Mouse (Mus musculus): ENCODE measurements around the gene Thy1. TPM values are rescaled to one million over a fixed set of nuclear protein-coding genes. Genes with fewer than 3 reads are reported as not detected.

The Thy1 gene
- total RNA-seq, 4 experiments from 2014 or later: 46.5 to 54.9 (median 48.0) TPM

DNA sequence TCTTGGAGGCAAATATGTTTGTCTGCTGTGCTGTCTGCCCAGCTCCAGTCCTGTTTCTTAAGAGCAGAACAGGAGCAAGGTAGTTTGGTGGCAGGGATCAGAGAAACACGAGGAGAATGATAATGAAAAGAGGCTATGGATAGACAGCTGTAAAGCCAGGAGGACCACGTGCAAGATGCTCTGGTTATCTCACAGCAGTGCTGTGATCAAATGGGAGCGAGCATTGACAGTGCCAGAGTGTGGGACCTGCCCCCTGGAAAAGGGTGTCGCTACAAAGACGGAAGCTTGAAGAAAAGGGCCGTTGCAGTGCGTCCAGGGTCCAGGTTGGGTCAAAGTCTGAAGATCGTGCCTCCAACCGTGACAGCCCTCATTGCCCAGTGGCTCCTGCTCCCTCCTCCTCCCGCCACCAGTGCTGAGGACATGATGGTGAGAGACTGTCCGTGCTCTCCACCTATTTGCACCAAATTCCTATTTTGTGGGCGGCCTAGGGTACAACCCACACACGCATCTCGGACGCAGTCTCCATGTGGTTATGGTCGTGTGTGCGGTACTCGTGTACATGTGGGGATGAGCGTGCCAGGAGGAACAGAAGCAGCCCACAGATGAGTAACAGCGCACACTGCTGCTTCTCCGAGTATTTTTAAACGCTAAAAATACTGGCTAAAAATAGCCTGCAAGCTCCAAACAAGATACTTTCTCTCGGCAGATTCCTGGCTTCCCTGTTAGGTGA, 40.4 kb downstream of the Thy1 start:
- DNase-seq: no peak

- DNase-seq: no peak
These were observed 41.1 kb downstream of the Thy1 start for GRCm38 (mm10) chr9:44084236-44084635.

DNA sequence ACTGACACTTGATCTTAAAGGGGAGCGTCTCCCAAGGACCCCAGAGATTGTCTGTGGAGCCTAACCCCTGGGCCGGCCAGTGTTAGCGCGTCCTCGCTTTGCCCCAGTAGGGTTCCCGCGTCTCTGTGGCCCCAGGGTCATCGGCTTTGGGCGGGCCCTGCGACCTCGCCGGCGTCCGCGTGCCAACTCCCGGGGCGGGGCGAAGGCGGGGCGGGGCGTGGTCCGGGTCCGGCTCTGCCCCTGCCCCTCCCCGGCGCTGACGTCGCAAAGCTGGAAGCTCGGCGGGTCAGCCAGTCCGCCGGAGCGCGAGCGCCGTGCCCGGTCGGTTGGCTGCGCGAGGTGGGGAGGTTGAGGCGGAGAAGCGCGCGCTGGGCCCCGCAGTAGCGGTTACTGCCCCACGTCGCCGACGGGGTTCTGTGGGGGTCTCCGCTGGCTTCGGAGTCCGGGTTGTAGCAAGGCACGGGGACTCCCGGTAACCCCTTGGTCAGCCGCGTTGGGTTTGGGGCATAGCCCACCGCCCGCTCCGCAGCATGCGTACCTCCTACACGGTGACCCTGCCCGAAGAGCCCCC, 41.6 kb downstream of the Thy1 start:
- DNase-seq: peak; percentile 93

DNA sequence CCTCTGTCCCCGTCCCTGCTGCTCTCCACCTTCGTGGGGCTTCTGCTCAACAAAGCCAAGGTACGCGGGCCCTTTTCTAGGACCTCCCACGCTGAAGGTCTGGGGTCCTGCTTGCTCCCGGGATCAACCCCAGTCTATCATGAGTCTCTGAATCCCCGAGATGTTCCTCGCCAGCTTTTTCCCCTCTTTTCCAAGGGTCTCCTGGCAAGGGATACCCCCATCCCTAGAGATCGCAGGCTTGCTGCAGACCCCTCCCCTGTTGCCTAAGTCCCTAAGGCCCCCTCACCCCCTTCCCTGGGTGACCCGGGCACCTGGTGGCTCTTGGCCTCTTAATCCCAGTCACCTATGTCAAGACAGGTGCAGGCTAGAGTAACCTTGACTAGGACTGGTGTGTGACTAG, 42.1 kb downstream of the Thy1 start:
- no peak for DNase-seq

GRCm38 (mm10) chr9:44085741-44086665, 42.8 kb downstream of the Thy1 start:
- DNase-seq: peak; percentile 67

DNA sequence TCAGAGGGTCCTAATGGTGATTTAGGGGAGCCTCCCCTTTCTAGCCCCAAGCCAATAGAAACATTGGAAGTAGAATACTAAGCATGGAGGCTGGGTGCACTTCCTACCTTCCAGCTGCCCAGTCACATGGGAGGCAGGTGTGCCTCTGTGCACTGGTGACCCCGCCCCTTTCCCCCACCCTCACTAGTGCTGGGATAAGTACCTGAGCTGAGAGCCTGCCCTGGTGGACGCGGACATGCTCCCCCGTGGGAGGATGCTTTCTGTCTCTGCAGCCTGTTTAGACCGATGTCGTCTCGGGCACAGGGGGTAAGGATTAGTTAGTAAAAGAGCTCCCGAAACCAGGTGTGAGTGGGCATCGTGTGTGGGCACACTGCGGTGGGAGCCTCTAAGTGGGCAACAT, 43.8 kb downstream of the Thy1 start:
- DNase-seq: no peak

DNA sequence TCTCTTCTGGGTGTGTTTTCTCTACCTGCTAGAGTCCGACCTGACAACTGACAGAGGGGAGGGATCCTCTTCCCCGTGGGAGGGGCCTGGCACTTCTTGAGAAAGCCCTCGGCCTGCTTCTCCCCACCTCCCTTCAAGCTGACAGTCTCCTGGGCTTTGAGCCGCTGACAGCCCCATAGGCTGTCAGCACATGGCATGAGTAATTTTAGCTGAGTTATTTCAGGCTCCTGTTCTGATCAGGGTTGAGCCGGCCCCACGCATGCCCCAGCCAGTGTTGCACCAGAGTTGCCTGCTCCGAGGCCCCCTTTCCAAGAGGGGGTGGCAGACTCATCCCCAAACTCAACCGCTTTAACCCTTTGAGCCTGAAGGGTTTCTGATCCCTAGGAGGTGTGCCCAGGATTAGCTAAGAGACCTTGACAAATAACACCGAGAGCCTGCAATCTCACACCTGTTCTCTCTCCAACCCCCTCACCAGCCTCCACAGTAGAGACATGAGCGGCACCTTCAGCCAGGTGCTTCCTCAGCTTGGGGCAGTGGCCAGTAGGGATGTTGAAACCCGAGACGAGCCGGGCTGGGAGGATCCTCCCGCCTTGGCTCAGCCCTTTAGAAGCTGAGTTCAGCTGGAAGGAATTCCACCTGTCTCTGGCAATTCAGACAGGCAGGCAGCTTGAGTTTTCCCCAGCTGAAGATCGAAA, 44.7 kb downstream of the Thy1 start:
- DNase-seq: no peak

DNA sequence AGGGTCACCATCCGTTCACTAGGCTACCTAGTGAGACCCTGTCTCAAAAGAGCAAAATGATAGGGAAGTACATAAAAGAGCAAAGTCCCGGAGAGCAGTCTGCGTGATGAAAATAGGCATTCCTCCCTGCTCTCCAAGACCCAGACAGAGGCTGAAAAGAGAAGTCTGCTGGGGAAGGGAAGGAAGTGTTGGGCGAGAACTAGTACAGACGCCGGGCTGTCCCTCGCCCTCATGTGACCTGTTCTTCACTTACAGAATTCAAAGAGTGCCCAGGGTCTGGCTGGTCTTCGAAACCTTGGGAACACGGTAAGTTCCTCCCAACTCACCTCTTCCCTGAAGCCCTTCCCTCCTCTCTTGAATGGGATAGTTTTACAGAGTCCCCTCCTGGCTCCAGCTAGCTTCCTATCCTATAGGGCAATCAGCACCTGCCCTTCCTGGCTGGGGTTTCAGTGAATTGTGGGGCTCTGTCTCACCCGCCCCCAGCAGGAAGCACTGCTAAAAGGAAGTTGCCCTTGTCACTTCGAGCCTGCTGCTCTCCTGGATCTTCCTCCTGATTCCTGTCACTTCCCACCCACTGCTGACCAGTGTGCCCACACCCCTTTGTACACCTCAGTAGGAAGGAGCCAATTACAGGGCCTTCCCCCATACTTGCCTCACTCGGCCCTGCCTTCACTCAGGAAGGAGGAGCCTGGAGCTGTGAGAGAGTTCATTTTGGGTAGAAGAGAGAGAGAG, 45.9 kb downstream of the Thy1 start:
- no peak for DNase-seq

- DNase-seq: no peak
These were observed 50.7 kb downstream of the Thy1 start for GRCm38 (mm10) chr9:44093612-44094503.

GRCm38 (mm10) chr9:44094737-44095136, 51.6 kb downstream of the Thy1 start:
- no peak for DNase-seq

GRCm38 (mm10) chr9:44095781-44096180, 52.6 kb downstream of the Thy1 start:
- no peak for DNase-seq

- DNase-seq: no peak
These were observed 53.4 kb downstream of the Thy1 start for GRCm38 (mm10) chr9:44096536-44096935.

Other genes with a start within 250 kb of the Thy1 start
- gene Usp2, start 23.6 kb downstream of the Thy1 start, total RNA-seq (2022): 10 to 100 TPM; 39.1 to 77.6 (median 51.7) TPM
- under 1 TPM in 2 of 4 experiments, not detected in 2; 0.10 to 0.31 TPM for gene Mfrp, start 58.3 kb downstream of the Thy1 start, total RNA-seq (2022)
- 10 to 100 TPM; 13.7 to 22.0 (median 18.7) TPM for gene C1qtnf5, start 63.9 kb downstream of the Thy1 start, total RNA-seq (2022)
- 1 to 10 TPM in 1 of 4 experiments, under 1 TPM in 3; 0.20 to 1.1 (median 0.93) TPM for gene Gm49380, start 70.1 kb downstream of the Thy1 start, total RNA-seq (2022)
- 10 to 100 TPM; 29.8 to 36.7 (median 31.5) TPM for gene Rnf26, start 70.1 kb downstream of the Thy1 start, total RNA-seq (2022)
- gene Mcam, start 91.1 kb downstream of the Thy1 start, total RNA-seq (2022): 10 to 100 TPM; 21.4 to 70.9 (median 38.2) TPM
- 10 to 100 TPM; 30.4 to 52.9 (median 40.1) TPM for gene Cbl, start 190.7 kb downstream of the Thy1 start, total RNA-seq (2022)
- 10 to 100 TPM in 2 of 4 experiments, 1 to 10 TPM in 2; 3.9 to 18.0 (median 7.9) TPM for gene Ccdc153, start 197.3 kb downstream of the Thy1 start, total RNA-seq (2022)
- under 1 TPM in 3 of 4 experiments, not detected in 1; 0.24 to 0.27 (median 0.25) TPM for gene Pdzd3, start 208.1 kb downstream of the Thy1 start, total RNA-seq (2022)
- gene Nlrx1, start 225.2 kb downstream of the Thy1 start, total RNA-seq (2022): 10 to 100 TPM; 27.6 to 41.8 (median 34.2) TPM
- gene Abcg4, start 245.2 kb downstream of the Thy1 start, total RNA-seq (2022): 10 to 100 TPM; 39.3 to 51.3 (median 42.1) TPM